32 mouse cellular contexts compared by ENCODE assay signal in the genomic region with DNA sequence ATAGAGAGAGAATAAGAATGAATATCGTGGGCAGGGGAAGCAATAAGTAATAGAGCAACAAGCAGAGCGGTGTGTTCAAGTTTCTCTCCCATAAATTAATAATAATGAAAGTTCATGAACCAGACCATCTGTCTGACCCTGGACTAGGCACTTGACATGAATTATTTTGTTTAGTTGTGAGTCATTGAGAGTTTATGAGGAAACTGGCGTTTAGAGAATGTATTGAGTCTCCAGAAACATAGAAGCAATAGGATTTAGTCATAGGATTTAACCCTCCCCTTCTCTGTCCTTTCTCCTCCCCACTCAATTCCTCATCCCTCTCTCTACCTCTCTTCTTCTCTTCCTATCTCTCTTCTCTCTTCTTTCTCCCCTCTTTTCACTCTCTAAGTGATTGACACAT.
"Had no signal": no experiment of that assay in that cellular context is flagged by ENCODE, and none has a peak within 500 bp of the region (broad histone marks: within the 10 kb centered on the region; RNA-seq: fewer than 3 reads in every experiment).

No protein-coding gene starts in this region.

- H3K27me3 ChIP-seq: limb, embryonic 15.5 days; liver, embryonic 12.5 days; liver, embryonic 13.5 days; liver, embryonic 15.5 days; lung, embryonic 15.5 days; megakaryocyte, embryonic 14.5 days; midbrain, embryonic 12.5 days; midbrain, embryonic 13.5 days; midbrain, embryonic 15.5 days; neural tube, embryonic 12.5 days had no signal

- H3K4me3 ChIP-seq: left cerebral cortex, adult 2 months; limb, embryonic 10.5 days; limb, embryonic 12.5 days; limb, embryonic 13.5 days; limb, embryonic 15.5 days; liver, embryonic 12.5 days; liver, embryonic 13.5 days; liver, embryonic 15.5 days; lung, embryonic 15.5 days; megakaryocyte, embryonic 14.5 days; midbrain, embryonic 10.5 days; midbrain, embryonic 12.5 days; midbrain, embryonic 13.5 days; midbrain, embryonic 15.5 days; neural tube, embryonic 12.5 days had no signal

- H3K36me3 ChIP-seq: limb, embryonic 10.5 days; limb, embryonic 12.5 days; limb, embryonic 13.5 days; limb, embryonic 15.5 days; liver, embryonic 12.5 days; liver, embryonic 13.5 days; liver, embryonic 15.5 days; lung, embryonic 15.5 days; midbrain, embryonic 10.5 days; midbrain, embryonic 12.5 days; midbrain, embryonic 13.5 days; midbrain, embryonic 15.5 days; neural tube, embryonic 12.5 days had no signal

- H3K4me1 ChIP-seq: limb, embryonic 15.5 days; liver, embryonic 12.5 days; liver, embryonic 13.5 days; liver, embryonic 15.5 days; lung, embryonic 15.5 days; megakaryocyte, embryonic 14.5 days; midbrain, embryonic 10.5 days; midbrain, embryonic 12.5 days; midbrain, embryonic 13.5 days; midbrain, embryonic 15.5 days; neural tube, embryonic 12.5 days had no signal

- H3K9ac ChIP-seq: limb, embryonic 12.5 days; limb, embryonic 13.5 days; limb, embryonic 15.5 days; liver, embryonic 12.5 days; liver, embryonic 13.5 days; liver, embryonic 14.5 days; liver, embryonic 15.5 days; liver, postnatal 0 days; lung, embryonic 14.5 days; lung, embryonic 15.5 days; midbrain, embryonic 12.5 days; midbrain, embryonic 13.5 days; midbrain, embryonic 15.5 days; neural tube, embryonic 12.5 days had no signal

- ATAC-seq: liver, embryonic 12.5 days; liver, postnatal 0 days; lung, postnatal 0 days; midbrain, embryonic 13.5 days; midbrain, embryonic 15.5 days; midbrain, embryonic 16.5 days had no signal

- H3K27ac ChIP-seq: left cerebral cortex, adult 2 months; limb, embryonic 10.5 days; limb, embryonic 12.5 days; limb, embryonic 13.5 days; limb, embryonic 15.5 days; liver, embryonic 12.5 days; liver, embryonic 13.5 days; liver, embryonic 14.5 days; liver, embryonic 15.5 days; lung, embryonic 15.5 days; macrophage; midbrain, embryonic 10.5 days; midbrain, embryonic 12.5 days; midbrain, embryonic 13.5 days; midbrain, embryonic 15.5 days; neural tube, embryonic 12.5 days had no signal

- H3K4me2 ChIP-seq: limb, embryonic 12.5 days; limb, embryonic 13.5 days; limb, embryonic 15.5 days; liver, embryonic 11.5 days; liver, embryonic 12.5 days; liver, embryonic 13.5 days; liver, embryonic 15.5 days; lung, embryonic 14.5 days; lung, embryonic 15.5 days; midbrain, embryonic 11.5 days; midbrain, embryonic 12.5 days; midbrain, embryonic 13.5 days; midbrain, embryonic 15.5 days; neural tube, embryonic 12.5 days had no signal

- H3K9me3 ChIP-seq: limb, embryonic 10.5 days; limb, embryonic 12.5 days; limb, embryonic 13.5 days; limb, embryonic 15.5 days; liver, embryonic 12.5 days; liver, embryonic 13.5 days; liver, embryonic 15.5 days; lung, embryonic 15.5 days; megakaryocyte, embryonic 14.5 days; midbrain, embryonic 10.5 days; midbrain, embryonic 12.5 days; midbrain, embryonic 13.5 days; midbrain, embryonic 15.5 days; neural tube, embryonic 12.5 days had no signal

- DNase-seq: left cerebral cortex, postnatal 4 days; liver; liver, embryonic 13.5 days; liver, postnatal 0 days; lung, adult 18-20 months; lung, adult 2 months; lung, embryonic 14.5 days; lung, postnatal 10 days; lung, postnatal 14 days; lung, postnatal 36 days; lung, postnatal 4 days; midbrain, embryonic 14.5 days had no signal
